Mouse (Mus musculus): ENCODE measurements around the gene Mettl8.
A peak's percentile ranks its signal among the peaks of the same experiment; 100 is the strongest.

Gene Mettl8

DNA sequence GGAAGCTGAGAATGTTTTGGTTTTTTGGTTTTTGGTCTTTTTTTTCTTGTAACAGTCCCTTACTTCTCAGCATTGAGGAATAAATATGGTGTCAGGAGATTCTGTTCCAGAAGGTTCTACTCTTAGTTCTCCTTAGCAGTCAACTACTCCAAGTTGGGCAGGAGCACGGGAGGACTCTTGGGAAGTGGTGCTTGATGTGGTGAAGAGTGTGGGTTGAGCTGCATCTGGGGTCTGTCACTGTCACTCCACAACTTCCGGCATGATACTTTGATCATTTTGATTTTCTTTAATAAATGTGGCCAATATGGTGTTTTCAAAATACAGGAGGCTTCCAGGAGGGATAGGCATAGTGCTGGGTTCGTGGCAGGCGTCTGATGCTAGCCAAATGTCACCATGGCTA, 22.4 kb downstream of the Mettl8 start:
- DNase-seq (ENCODE audit: low spot score), result no peak

GRCm38 (mm10) chr2:71031973-71032794, 23.2 kb downstream of the Mettl8 start:
- peak; percentile 34 for DNase-seq (ENCODE audit: low spot score)

DNA sequence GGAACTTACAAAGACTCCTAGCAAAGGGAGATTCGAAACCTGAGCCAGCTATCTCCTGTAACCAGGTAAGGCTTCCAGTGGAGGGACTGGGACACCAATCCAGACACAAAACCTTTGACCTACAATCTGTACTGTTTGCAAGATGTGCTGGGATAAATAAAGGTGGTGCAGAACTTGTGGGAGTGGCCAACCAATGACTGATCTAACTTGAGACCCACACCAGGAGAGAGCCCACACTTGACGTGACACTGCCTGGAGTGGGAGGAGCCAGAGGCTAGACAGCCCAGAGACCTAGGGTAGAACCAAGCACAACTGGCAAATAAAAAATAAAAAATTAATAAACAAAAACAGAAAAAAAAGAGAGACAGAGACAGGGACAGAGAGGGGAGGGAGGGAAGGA, 24.7 kb downstream of the Mettl8 start:
- no peak for DNase-seq (ENCODE audit: low spot score)

DNA sequence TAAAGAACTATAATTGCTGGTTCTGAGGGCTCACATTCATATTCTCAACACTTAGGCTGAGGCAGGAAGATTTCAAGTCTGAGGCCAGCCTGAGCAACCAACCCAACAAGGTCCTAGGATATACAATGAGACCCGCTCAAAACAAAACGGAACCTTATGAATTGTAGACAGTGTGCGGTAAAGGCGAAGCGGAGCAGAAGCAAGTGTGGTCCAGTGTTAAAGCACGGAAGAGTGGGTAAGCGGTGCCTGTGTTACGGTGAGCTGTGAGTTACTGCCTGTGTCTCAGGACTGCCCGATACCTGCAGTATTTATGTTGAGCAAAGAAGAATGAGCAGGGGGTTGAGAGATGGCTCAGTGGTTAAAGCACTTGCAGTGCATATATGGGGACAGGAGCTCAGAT, 27.8 kb downstream of the Mettl8 start:
- no peak for DNase-seq (ENCODE audit: low spot score)

- DNase-seq (ENCODE audit: low spot score), result no peak
Observed at GRCm38 (mm10) chr2:71026787-71027186, 28.6 kb downstream of the Mettl8 start.

DNA sequence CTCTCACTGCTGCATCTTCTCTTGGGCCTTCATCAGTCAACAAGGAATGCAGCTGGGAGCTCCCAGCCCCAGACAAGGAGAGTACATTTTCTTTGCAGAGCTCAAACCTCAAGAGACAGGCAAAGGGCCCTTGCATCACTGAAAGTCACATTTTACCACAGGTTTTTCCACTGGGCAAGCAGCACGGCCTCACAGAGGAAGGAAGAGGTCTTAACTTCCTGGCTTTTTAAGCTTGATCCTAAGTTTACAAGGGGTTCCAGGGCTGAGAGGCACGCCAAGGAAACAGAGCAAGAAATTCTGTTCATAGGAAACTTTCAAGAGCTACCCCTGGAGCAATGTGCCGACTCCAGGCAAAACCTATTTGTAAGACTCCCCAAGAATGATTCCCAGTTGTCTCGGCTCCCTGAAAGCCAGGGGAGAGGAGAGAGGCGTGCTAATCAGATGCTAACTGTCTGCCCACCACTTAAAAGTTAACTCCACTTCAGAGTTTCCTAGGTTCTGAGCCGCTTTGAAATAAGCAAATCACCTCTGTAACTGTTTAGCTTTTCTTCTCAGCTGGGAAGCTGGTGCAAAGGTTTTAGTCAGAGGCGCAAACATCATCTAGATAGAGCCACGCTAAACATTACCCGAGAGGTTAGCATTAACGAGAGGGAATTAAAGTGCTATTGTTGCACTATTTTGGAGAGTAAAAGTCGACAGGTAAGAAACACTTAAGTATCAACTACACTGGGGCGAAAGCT, 29.6 kb downstream of the Mettl8 start:
- no peak for DNase-seq (ENCODE audit: low spot score)

- DNase-seq (ENCODE audit: low spot score), result no peak
Observed at GRCm38 (mm10) chr2:71023986-71024385, 31.4 kb downstream of the Mettl8 start.

- DNase-seq (ENCODE audit: low spot score), result no peak
Observed at GRCm38 (mm10) chr2:71022991-71023390, 32.4 kb downstream of the Mettl8 start.

DNA sequence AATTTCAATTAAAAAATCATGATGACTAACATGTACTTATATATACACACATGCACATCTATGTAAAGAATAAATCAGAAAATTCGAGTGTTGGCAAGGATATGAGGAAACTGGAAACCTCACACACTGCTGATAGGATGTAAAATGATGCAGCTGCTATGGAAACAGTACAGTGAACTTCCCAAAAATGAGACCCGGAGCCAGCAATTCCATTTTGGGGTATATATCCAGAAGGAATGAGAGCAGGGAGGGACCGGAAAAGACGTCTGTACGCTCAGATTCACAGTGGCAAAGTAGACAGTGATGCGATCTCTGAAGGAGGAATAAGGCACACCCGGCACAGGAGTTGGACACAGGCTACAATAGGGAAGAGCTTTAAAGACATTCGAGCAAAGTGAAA, 34.7 kb downstream of the Mettl8 start:
- no peak for DNase-seq (ENCODE audit: low spot score)

GRCm38 (mm10) chr2:71019704-71020375, 35.5 kb downstream of the Mettl8 start:
- DNase-seq (ENCODE audit: low spot score), result no peak

DNA sequence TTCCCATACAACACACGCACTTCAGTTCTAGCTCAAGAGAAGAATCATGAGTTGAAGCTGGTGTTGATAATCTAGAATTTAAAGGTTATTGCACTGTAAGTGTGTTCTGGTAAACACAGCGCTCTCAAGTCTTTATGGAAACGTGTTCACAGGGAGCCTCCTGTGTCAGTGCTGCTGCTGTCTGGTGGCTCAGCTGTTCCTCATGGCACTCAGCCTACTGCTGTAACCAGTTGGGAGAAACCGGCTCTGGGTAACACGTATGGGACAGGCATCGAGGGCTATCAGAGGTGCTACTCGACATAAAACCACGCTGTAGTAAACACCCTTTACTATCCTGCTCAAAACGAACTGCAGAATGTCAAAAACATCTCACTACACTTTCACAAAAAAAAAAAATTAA, 36.1 kb downstream of the Mettl8 start:
- no peak for DNase-seq (ENCODE audit: low spot score)

GRCm38 (mm10) chr2:71013521-71013920, 41.9 kb downstream of the Mettl8 start:
- DNase-seq (ENCODE audit: low spot score), result no peak

DNA sequence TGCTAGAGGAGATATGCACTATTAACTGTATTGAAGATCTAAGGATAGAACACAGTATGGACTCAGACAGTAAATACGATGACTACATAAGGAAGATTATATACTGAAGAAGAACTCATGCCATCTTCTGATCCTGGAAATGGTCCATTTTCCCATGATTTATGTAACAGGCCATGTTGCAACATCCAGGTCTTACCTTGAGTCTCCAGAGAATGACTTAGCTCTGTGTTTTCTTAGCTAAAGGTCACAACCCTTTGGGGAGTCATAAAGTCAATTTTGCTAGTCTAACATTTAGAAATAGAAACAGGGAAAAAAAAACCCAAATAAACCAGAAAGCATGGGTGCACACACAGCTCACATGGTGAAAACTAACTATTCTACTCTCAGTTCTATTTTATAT, 43.6 kb downstream of the Mettl8 start:
- DNase-seq (ENCODE audit: low spot score), result no peak

DNA sequence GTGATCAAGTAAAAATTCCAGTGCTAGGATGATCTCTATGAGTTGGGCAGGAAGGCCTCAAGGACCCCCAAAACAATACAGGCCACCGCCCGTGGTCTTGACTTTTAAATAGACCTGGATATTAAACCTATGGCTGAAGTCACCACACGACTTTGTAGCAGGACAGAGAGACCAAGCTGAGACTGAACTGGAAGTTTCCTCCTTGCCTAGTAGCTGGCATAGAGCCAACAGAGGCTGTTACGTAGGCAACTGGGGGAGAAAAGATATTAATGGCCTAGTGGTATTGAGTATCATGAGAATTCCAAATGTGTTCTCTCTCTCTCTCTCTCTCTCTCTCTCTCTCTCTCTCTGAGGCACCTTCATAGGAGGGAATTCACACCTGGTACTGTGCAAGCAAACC, 51.0 kb downstream of the Mettl8 start:
- no peak for DNase-seq (ENCODE audit: low spot score)

GRCm38 (mm10) chr2:71002509-71002908, 52.9 kb downstream of the Mettl8 start:
- DNase-seq (ENCODE audit: low spot score), result no peak

DNA sequence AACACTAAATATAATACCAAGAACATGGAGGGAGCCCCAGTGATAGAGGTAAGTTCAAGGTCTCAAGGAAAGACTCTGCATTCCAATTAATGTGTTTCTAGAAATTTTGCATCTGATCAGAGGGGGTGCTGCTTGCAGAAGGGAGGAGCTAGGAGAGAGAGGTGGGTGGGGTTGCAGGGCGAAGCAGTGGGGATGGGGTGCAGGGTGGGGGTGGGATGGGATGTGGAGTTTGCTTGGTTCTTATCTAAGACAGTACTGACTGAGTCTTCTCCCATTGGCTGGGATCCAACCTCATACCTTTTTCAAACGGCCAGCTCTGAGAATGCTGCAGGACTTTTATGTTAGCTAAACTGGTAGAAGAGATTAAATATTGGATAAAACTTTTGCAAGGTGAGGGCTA, 56.6 kb downstream of the Mettl8 start:
- DNase-seq (ENCODE audit: low spot score), result no peak

DNA sequence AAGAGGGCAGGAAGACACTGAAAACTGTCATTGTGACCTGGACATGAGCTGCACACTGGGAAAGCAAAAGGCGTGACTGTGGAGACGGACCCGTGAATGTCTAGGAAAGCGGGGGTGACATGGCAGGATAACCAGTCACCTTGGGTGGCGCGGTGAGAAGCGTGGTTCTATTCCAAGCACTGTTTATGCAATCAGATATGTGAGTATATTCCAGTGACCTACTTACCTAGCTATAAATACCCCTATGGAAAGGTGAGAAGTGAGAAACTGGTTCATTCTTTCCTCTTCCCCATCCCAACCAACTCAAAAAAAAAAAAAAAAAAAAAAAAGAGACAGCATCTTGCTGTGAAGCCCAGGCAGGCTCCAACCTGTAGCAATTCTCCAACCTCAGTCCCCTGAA, 58.9 kb downstream of the Mettl8 start:
- no peak for DNase-seq (ENCODE audit: low spot score)

- no peak for DNase-seq (ENCODE audit: low spot score)
Observed at GRCm38 (mm10) chr2:70995900-70996299, 59.5 kb downstream of the Mettl8 start.

- DNase-seq (ENCODE audit: low spot score), result no peak
Observed at GRCm38 (mm10) chr2:70993740-70994139, 61.6 kb downstream of the Mettl8 start.

GRCm38 (mm10) chr2:70992715-70993114, 62.7 kb downstream of the Mettl8 start:
- no peak for DNase-seq (ENCODE audit: low spot score)

DNA sequence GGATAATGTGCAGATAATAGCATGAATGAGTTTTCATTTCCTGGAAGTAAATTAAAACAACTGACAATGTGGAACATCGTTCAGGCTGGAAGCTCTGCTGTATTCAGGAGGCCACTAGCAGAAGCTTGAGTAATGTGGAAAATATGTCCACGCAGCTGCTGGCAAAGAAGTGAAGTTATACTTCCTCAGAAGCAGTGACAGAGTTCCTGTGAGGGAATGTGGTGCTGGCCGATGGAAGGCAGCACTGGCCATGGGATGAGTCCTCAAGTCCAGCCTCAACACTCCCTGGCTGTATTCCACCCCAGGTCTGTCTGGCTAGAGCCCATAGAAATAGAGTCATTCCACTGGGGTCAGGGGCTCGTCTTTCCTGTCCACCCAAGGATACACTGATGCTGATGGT, 65.2 kb downstream of the Mettl8 start:
- no peak for DNase-seq (ENCODE audit: low spot score)

DNA sequence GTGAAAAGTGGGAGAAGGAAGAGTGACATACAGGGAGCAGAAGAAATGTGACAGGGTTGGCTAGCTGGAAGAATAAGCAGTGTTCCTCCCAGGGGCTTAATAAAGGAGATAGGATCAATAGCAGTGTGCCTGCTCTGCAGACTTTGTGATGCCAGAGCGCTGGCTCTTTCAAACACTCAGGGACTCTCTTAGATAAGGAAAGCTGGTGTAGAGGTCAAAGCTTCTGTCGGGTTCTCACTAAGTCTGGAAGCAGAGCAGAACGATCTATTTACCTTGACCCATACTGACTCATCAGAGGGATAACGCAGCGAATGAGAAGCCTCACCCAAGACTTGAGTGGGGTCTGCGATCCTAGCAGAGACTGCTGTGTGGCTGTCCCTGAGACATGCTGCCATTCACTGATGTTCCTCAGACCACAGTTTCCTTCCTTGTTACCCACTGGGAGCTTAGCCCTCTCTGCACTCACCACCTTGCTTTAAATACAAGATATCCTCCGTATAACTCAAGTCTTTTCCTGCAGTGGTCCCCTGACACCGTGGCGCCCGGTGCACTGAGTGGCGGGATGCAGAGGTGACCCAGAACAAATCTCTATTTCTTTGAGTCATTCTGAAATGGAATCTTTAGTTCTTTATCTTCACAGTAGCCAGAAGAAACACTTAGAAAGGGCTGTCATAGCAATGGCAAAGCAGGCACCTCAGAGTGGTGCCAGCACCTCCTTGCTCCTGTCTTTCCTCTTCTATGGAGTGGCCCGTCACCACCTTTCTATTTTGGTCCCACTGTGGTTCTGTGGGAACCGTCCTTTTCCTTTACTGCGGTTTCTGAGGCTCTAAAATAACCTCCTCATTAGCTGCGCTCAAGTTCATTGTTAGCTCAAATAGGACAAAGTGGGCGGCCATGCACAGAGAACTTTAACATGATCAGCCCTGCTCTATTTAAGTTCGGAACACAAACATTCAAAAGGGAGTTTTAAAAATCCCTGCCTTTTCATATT, 65.9 kb downstream of the Mettl8 start:
- no peak for DNase-seq (ENCODE audit: low spot score)
